Mouse (Mus musculus) fat pad, adult 2 months (tissue): ENCODE measurements around the gene Taco1.
"Not testable (repeated sequence)": the region's sequence is repeated elsewhere in the genome, so short reads cannot be mapped to it uniquely, and the experiment has no call there.

Source experiments
- DNase-seq: peaks from one replicate; pipeline ENCODE4 v3.0.0-alpha.2; 2011; ENCODE audit warnings: low read depth, low spot score; ENCODE audit errors: extremely low read depth

Taco1 gene

GRCm38 (mm10) chr11:106061311-106061710 is 4.5 kb upstream of the Taco1 start:
- no peak for DNase-seq

- no peak for DNase-seq
These were observed 2.1 kb upstream of the Taco1 start for GRCm38 (mm10) chr11:106063756-106064155.

GRCm38 (mm10) chr11:106065073-106065922 is 563 bp upstream of the Taco1 start:
- DNase-seq: no peak

GRCm38 (mm10) chr11:106066616-106067015 is 755 bp downstream of the Taco1 start:
- not testable (repeated sequence) for DNase-seq

- DNase-seq: no peak
These were observed 7.9 kb downstream of the Taco1 start for GRCm38 (mm10) chr11:106073774-106074173.

GRCm38 (mm10) chr11:106076321-106076720 is 10.5 kb downstream of the Taco1 start:
- no peak for DNase-seq

- peak; percentile 99 for DNase-seq
These were observed 18.1 kb downstream of the Taco1 start, which contains the start of gene Map3k3 for GRCm38 (mm10) chr11:106083708-106084701. TSS of gene Map3k3 (plus strand) at chr11:106084613.

GRCm38 (mm10) chr11:106084911-106085561 is 19.2 kb downstream of the Taco1 start:
- DNase-seq: no peak

- DNase-seq: no peak
These were observed 32.4 kb downstream of the Taco1 start for GRCm38 (mm10) chr11:106098223-106098622.

- no peak for DNase-seq
These were observed 37.0 kb downstream of the Taco1 start for GRCm38 (mm10) chr11:106102866-106103265.

- DNase-seq: no peak
These were observed 40.3 kb downstream of the Taco1 start for GRCm38 (mm10) chr11:106106047-106106587.

GRCm38 (mm10) chr11:106111688-106112087 is 45.8 kb downstream of the Taco1 start:
- no peak for DNase-seq

GRCm38 (mm10) chr11:106122221-106122620 is 56.4 kb downstream of the Taco1 start:
- DNase-seq: no peak

GRCm38 (mm10) chr11:106122736-106123135 is 56.9 kb downstream of the Taco1 start:
- DNase-seq: no peak
